Mouse (Mus musculus): Measurements from ENCODE around the gene Ppfia3.
"Not testable (repeated sequence)": the region's sequence is repeated elsewhere in the genome, so short reads cannot be mapped to it uniquely, and the experiment has no call there.

Gene Ppfia3

DNA sequence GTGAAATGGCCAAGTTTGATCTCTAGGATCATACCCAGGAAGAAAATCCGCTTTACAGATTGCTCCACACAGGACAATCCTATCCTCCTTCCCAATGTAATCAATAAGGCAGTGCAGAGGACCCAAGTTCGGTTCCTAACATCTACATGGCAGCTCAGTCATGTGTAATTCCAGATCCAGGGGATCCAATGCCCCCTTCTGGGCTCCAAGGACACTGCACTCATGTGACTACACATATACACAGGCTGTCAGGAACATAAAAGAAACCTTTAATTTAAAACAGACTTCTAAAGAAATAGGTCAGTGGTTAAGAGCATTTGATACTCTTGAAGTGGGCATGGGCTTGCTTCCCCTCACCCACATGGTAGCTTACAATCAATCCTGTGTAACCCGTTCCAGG lies 19.3 kb upstream of the Ppfia3 start:
- DNase-seq (ENCODE audit: low spot score) = no peak

DNA sequence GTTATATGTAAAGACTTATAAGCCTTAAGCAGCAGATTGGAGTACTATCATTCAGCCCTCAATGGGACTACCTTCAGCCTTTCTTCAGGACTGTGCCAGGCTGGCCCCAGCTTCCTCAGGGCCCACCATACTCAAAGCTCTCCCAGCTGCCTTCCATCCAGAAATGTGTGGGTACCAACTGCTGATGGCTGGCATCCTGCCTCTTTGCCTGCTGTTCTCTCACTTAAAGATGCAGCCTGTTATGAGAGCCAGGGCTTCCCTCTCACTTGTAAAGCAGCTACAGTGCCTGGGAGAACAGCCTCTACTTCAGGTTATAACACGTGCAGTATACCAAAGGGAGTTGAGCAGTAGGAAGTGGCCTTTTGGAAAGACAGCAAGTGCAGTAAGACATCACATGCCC lies 9.2 kb upstream of the Ppfia3 start:
- DNase-seq (ENCODE audit: low spot score) = no peak

- no peak for DNase-seq (ENCODE audit: low spot score)
Observed at GRCm38 (mm10) chr7:45374620-45375019, 7.8 kb upstream of the Ppfia3 start.

DNA sequence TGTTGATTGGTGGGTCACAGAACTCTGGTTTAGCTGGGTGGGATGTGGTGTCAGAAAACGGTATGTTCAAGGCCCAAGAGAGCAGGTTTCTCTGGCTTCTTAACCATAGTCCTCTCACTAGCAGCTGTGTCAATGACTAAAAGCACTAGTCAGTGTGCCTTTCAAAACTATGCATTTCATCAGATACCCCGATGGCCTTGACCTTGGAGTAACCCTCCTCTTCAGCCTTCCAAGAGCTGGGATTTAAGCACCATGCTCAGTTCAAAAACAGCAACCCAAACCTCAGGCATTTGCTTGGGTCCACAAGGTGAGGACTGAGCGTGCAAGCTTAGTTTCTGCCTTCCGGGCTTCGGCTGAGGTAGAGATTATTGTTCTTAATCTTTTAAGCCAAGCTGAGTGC lies 5.6 kb upstream of the Ppfia3 start:
- DNase-seq (ENCODE audit: low spot score) = no peak

- peak; percentile 70 for DNase-seq (ENCODE audit: low spot score)
Observed at GRCm38 (mm10) chr7:45370475-45371311, 3.9 kb upstream of the Ppfia3 start, which contains the start of gene Lin7b. TSS of gene Lin7b (minus strand) at chr7:45370583.

- DNase-seq (ENCODE audit: low spot score) = no peak
Observed at GRCm38 (mm10) chr7:45369836-45370474, 3.1 kb upstream of the Ppfia3 start.

GRCm38 (mm10) chr7:45369022-45369745 lies 2.4 kb upstream of the Ppfia3 start:
- no peak for DNase-seq (ENCODE audit: low spot score)

- no peak for DNase-seq (ENCODE audit: low spot score)
Observed at GRCm38 (mm10) chr7:45368178-45368577, 1.4 kb upstream of the Ppfia3 start.

GRCm38 (mm10) chr7:45367020-45367880 lies 431 bp upstream of the Ppfia3 start:
- DNase-seq (ENCODE audit: low spot score) = peak; percentile 93

DNA sequence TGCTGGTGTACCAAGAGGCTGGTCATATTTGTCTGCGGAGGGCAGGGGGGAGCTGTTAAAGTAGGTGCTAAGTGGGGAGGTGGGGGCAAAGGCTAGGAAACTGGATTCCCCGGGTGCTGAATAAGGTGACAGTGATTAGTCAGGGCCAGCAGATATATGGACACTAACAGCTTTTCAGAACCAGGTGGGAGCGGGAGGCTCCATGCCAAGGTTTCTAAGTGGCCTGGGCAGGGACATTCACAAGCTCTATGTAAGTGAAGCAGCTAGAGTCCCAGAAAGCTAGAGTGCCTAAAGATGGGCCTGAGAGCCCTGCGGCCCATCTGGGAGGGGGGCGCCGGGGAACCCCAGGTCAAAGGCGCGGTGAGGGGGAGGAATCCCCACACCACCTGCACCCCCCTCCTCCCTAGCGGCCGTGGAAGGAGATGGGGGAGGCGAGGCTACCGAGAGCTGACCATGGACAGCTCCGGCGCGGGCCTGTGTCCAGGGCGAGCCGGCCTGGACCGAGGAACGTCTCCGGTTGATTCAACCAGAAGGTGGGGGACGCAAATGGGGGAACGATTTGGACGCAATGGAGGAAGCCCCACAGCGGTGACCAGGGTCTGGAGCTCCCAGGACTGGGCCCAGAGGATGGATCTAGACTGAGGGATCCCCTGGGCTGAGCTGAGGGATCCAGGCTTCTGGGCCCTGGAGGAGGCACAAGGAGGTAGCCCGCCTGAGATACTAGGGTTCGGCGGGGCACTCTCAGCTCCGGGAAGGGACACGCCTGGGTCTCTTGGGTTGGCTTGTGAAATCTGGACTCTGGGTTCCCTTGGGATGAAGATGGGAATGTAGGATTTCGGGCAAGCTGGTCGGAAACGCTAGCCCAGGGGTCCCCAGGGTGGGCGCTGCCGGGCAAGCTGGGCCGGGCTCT lies 822 bp downstream of the Ppfia3 start:
- DNase-seq (ENCODE audit: low spot score) = peak; percentile 46

GRCm38 (mm10) chr7:45363983-45364382 lies 2.8 kb downstream of the Ppfia3 start:
- DNase-seq (ENCODE audit: low spot score) = no peak

- DNase-seq (ENCODE audit: low spot score) = no peak
Observed at GRCm38 (mm10) chr7:45362801-45363200, 4.0 kb downstream of the Ppfia3 start.

DNA sequence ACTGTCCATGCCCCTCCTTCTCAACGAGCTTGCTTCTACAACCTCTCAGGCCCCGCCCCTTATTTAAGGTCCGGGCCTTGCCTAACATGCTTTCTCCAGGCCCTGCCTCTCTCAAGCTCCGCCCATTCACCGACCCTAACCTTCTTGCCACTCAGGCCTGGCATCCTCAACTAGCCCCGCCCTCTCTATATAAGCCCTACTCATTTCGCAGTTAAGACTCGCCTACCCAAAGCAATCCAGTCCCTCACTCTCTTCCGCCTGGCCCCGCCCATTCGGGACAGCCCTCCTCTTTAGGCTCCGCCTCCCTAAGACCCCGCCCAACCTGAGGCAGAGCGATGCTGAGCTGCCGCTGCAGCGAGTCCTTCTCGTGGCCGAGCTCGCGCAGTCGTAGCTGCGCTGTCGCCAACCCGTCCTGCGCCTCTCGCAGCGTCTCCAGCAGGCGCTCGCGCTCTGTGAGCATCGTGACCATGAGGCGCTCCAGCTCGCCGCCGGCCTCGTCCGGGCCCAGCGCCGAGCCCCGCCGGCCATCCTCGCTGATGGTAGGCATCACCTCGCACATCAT lies 5.5 kb downstream of the Ppfia3 start:
- peak; percentile 26 for DNase-seq (ENCODE audit: low spot score)

DNA sequence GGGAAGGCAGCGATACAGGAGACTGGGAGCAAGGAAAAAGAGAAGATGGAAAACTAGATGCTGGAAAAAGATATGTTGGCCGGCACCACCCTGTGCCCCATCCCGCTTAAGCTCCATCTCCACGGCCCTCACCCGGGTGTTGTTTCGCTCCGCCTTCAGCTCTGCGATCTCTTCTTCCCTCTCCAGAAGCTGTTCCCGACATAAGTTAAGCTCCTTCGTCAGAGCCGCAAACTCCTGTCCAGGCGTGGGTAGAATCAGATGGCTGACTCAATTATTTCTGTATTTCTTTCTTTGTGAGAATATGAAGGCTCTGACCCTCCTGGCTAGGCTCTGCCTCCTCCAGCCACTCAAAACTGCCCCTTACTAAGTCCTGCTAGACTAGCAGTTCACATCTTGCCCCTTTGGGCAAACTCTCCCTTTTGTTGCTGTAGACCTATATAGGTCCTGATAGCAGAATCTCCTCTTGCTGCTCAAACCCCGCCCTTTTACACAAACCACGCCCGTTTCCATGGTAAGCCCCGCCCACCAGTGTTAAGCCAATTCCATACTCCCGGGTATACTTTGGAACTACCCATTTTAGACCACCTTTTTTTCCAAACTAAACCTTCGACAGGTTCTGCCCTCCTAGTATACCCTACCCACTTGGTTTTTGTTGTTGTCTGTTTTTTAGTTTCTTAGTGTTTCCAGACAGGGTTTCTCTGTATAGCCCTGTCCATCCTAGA lies 6.3 kb downstream of the Ppfia3 start:
- DNase-seq (ENCODE audit: low spot score) = no peak

- DNase-seq (ENCODE audit: low spot score) = not testable (repeated sequence)
Observed at GRCm38 (mm10) chr7:45359081-45359480, 7.7 kb downstream of the Ppfia3 start.

- DNase-seq (ENCODE audit: low spot score) = no peak
Observed at GRCm38 (mm10) chr7:45356087-45356486, 10.7 kb downstream of the Ppfia3 start.

DNA sequence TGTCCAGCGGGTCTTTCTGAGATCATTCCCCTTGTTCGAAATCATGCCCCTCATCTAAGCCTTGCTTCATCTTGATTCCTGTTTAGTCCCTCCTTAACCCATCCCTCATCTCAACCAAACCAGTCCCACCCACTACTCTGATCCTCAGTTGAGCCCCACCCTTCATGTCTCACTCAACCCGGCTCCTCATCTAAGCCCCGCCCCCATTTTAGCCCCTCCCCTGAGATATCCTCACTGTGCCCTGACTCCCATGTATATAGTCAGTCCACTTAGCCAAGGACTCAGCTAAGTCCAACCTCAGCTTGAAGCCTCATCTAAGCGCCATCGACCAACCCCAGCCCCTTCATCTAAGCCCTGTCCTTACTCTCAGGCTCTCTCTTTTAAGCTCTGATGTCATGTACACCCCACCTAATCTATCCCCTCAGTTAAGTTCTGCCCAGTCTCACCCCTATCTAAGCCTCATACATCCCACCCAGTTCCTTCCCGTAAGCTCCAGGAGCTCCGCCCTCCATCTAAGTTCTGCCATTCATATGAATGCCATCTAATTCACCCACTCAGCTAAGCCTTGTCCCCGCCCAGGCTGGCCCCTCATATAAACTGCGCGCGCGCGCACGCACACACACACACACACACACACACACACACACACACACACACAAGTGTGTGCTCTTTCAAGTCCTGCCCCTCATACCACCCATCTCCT lies 11.3 kb downstream of the Ppfia3 start:
- no peak for DNase-seq (ENCODE audit: low spot score)

DNA sequence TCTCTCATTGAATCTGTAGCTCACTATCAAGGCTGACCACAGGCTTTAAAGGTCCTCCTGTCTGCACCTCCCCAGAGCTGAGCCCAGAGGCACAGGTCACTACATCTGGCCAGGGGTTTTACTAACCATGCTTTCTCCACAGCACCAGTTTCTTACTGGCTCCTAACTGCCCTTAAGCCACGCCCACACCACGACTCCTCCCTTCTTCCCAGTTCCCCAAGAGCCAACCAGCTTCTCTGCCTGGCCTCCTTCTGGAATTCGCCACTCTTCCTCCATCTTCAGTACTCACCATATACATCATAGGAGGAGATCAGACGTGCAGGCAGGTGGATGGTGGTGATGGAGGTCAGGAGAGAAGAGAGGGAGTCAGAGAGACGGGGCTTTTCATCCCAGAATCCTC lies 13.8 kb downstream of the Ppfia3 start:
- DNase-seq (ENCODE audit: low spot score) = no peak

DNA sequence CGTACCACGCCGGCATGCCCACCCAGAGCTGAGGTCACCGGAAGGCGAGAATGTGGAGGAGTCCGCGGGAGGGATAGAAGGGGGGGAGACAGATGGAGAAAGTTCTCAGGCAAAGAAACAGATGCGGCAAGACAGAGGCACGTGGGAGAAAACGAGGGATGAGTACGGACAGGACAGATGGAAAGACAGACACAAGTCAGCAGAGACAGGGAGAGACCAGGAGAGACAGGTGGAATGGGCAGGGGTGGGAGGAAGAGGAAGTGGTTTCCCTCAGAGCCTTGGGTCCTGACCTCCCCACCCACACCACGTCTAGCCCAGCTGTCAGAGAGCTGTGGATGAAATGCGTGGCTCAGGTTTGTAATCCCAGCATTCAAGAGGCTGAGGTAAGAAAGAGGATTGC lies 19.9 kb downstream of the Ppfia3 start:
- no peak for DNase-seq (ENCODE audit: low spot score)

All from ovary, postnatal 10 days (tissue).